Mouse (Mus musculus): ENCODE measurements at regions not wholly inside any gene's neighbourhood (a gene's known extent, or its start where the extent isn't known, plus 50 kb on each side); places are given as distances from the start of the nearest gene placed in this dataset.

- Histone ChIP-seq H3K27ac (ENCODE audit: control insufficient read depth, low read depth, low read length) (no peak overlapping the region), H3K27me3 (ENCODE audit: control insufficient read depth in 1 of 2, insufficient read depth in 2 of 2, low read length in 2 of 2) (no peaks in the 10 kb centered on the region), H3K4me3 (ENCODE audit: control insufficient read depth in 1 of 2, insufficient read depth in 1 of 2, low read depth in 2 of 2, low read length in 2 of 2) (no peak overlapping the region), H3K36me3 (ENCODE audit: control insufficient read depth in 1 of 2, insufficient read depth in 2 of 2, low read length in 2 of 2) (no peaks in the 10 kb centered on the region), H3K9me3 (replicated peaks; ENCODE audit: insufficient read depth, low read length) (no peaks in the 10 kb centered on the region), H3K9ac (ENCODE audit: control insufficient read depth, low read depth, low read length, poor library complexity, severe bottlenecking) (no peak overlapping the region), H3K79me2 (ENCODE audit: control insufficient read depth, insufficient read depth, low read length, poor library complexity) (no peaks in the 10 kb centered on the region), H3K4me1 (ENCODE audit: control insufficient read depth in 1 of 2, insufficient read depth in 2 of 2, low read length in 2 of 2) (no peaks in the 10 kb centered on the region)
- DNase-seq (ENCODE audit: low read depth, low spot score), result no peak
- no peak for TF ChIP-seq HCFC1 (IDR thresholded peaks at IDR 0.05; ENCODE audit: low read depth, low read length)
- TF ChIP-seq USF1 (IDR thresholded peaks at IDR 0.05; ENCODE audit: low read depth, low read length), result no peak
- no peak for TF ChIP-seq CHD1 (IDR thresholded peaks at IDR 0.05; ENCODE audit: low read depth, low read length)
- no peak for TF ChIP-seq ZKSCAN1 (IDR thresholded peaks at IDR 0.05; ENCODE audit: low read depth, low read length)
- no peak for TF ChIP-seq UBTF (IDR thresholded peaks at IDR 0.05; ENCODE audit: borderline replicate concordance, insufficient read depth, low read depth, low read length)
- TF ChIP-seq TAL1 (IDR thresholded peaks at IDR 0.05; ENCODE audit: low read length), result no peak
- TF ChIP-seq NELFE (IDR thresholded peaks at IDR 0.05; ENCODE audit: low read depth, low read length), result no peak
- TF ChIP-seq POLR2AphosphoS2 (IDR thresholded peaks at IDR 0.05; ENCODE audit: low read length), result no peak
- no peak for TF ChIP-seq ETS1 (IDR thresholded peaks at IDR 0.05; ENCODE audit: low read depth, low read length)
- no peak for TF ChIP-seq KAT2A (conservative IDR thresholded peaks at IDR 0.05; ENCODE audit: low read depth, low read length)
- TF ChIP-seq POLR2A (IDR thresholded peaks at IDR 0.05; ENCODE audit: control insufficient read depth in 1 of 2, insufficient read depth in 1 of 2, low read depth in 1 of 2, low read length in 2 of 2, poor library complexity in 1 of 2), result no peak
- no peak for TF ChIP-seq ZNF384 (IDR thresholded peaks at IDR 0.05; ENCODE audit: low read depth, low read length)
- TF ChIP-seq MAZ (IDR thresholded peaks at IDR 0.05; ENCODE audit: low read depth, low read length), result no peak
- TF ChIP-seq SMC3 (IDR thresholded peaks at IDR 0.05; ENCODE audit: low read depth, low read length), result no peak
- TF ChIP-seq TCF12 (IDR thresholded peaks at IDR 0.05; ENCODE audit: low read depth, low read length), result no peak
- TF ChIP-seq MAX (IDR thresholded peaks at IDR 0.05; ENCODE audit: low read length), result no peak
- TF ChIP-seq POLR2AphosphoS5 (IDR thresholded peaks at IDR 0.05; ENCODE audit: borderline replicate concordance, low read depth, low read length), result no peak
Measured at GRCm38 (mm10) chr9:48066730-48067345, 95.0 kb upstream of the Nxpe4 start.

GRCm38 (mm10) chr9:48072592-48072991 is 89.2 kb upstream of the Nxpe4 start:
- Histone ChIP-seq H3K9ac (ENCODE audit: control insufficient read depth, low read depth, low read length, poor library complexity, severe bottlenecking) (no peak overlapping the region), H3K9me3 (replicated peaks; ENCODE audit: insufficient read depth, low read length) (no peaks in the 10 kb centered on the region), H3K27me3 (ENCODE audit: control insufficient read depth in 1 of 2, insufficient read depth in 2 of 2, low read length in 2 of 2) (no peaks in the 10 kb centered on the region), H3K36me3 (ENCODE audit: control insufficient read depth in 1 of 2, insufficient read depth in 2 of 2, low read length in 2 of 2) (no peaks in the 10 kb centered on the region), H3K4me1 (ENCODE audit: control insufficient read depth in 1 of 2, insufficient read depth in 2 of 2, low read length in 2 of 2) (no peaks in the 10 kb centered on the region), H3K27ac (ENCODE audit: control insufficient read depth, low read depth, low read length) (no peak overlapping the region), H3K4me3 (ENCODE audit: control insufficient read depth in 1 of 2, insufficient read depth in 1 of 2, low read depth in 2 of 2, low read length in 2 of 2) (no peak overlapping the region), H3K79me2 (ENCODE audit: control insufficient read depth, insufficient read depth, low read length, poor library complexity) (no peaks in the 10 kb centered on the region)
- DNase-seq (ENCODE audit: low read depth, low spot score), result no peak
- no peak for TF ChIP-seq USF2 (IDR thresholded peaks at IDR 0.05; ENCODE audit: borderline replicate concordance in 1 of 2, insufficient read depth in 1 of 2, low read depth in 1 of 2, low read length in 2 of 2)
- TF ChIP-seq ELF1 (IDR thresholded peaks at IDR 0.05; ENCODE audit: low read depth, low read length), result no peak
- no peak for TF ChIP-seq JUND (IDR thresholded peaks at IDR 0.05; ENCODE audit: low read depth, low read length)
- TF ChIP-seq MEF2A (IDR thresholded peaks at IDR 0.05; ENCODE audit: extremely low read depth, insufficient replicate concordance, low read depth, low read length, poor library complexity, severe bottlenecking), result no peak
- no peak for TF ChIP-seq ZMIZ1 (IDR thresholded peaks at IDR 0.05; ENCODE audit: low read depth, low read length)
- TF ChIP-seq TCF12 (IDR thresholded peaks at IDR 0.05; ENCODE audit: low read depth, low read length), result no peak
- no peak for TF ChIP-seq SMC3 (IDR thresholded peaks at IDR 0.05; ENCODE audit: low read depth, low read length)
- no peak for TF ChIP-seq USF1 (IDR thresholded peaks at IDR 0.05; ENCODE audit: low read depth, low read length)
- TF ChIP-seq E2F4 (IDR thresholded peaks at IDR 0.05; ENCODE audit: borderline replicate concordance, low read depth, low read length), result no peak
- no peak for TF ChIP-seq POLR2AphosphoS5 (IDR thresholded peaks at IDR 0.05; ENCODE audit: borderline replicate concordance, low read depth, low read length)
- TF ChIP-seq RAD21 (IDR thresholded peaks at IDR 0.05; ENCODE audit: low read depth, low read length), result no peak
- no peak for TF ChIP-seq CTCF (IDR thresholded peaks at IDR 0.05 in 2 of 3, conservative IDR thresholded peaks at IDR 0.05 in 1 of 3; ENCODE audit: control insufficient read depth in 1 of 3, insufficient read depth in 1 of 3, low read depth in 2 of 3, low read length in 3 of 3, poor library complexity in 1 of 3, severe bottlenecking in 1 of 3)
- no peak for TF ChIP-seq MAFK (IDR thresholded peaks at IDR 0.05; ENCODE audit: borderline replicate concordance, low read depth, low read length)
- TF ChIP-seq MYB (IDR thresholded peaks at IDR 0.05; ENCODE audit: low read depth, low read length), result no peak
- TF ChIP-seq MXI1 (IDR thresholded peaks at IDR 0.05; ENCODE audit: low read depth, low read length), result no peak
- TF ChIP-seq TBP (IDR thresholded peaks at IDR 0.05; ENCODE audit: low read depth, low read length), result no peak
- no peak for TF ChIP-seq UBTF (IDR thresholded peaks at IDR 0.05; ENCODE audit: borderline replicate concordance, insufficient read depth, low read depth, low read length)
- no peak for TF ChIP-seq HCFC1 (IDR thresholded peaks at IDR 0.05; ENCODE audit: low read depth, low read length)
